Mouse (Mus musculus) embryonic fibroblast, embryonic 13.5 days (primary cell): ENCODE measurements around the gene Rnf215.

Experiments
- CTCF ChIP-seq: IDR thresholded peaks from 2 replicates; pipeline ENCODE4 v1.5.1; 2011; ENCODE audit warnings: mild to moderate bottlenecking, control low read depth, low read length, moderate library complexity, borderline replicate concordance; ENCODE audit not compliant: insufficient read depth
- POLR2A ChIP-seq: IDR thresholded peaks from 2 replicates; pipeline ENCODE4 v1.6.1; 2011; ENCODE audit warnings: low read depth, mild to moderate bottlenecking, control low read depth, low read length, moderate library complexity

DNA sequence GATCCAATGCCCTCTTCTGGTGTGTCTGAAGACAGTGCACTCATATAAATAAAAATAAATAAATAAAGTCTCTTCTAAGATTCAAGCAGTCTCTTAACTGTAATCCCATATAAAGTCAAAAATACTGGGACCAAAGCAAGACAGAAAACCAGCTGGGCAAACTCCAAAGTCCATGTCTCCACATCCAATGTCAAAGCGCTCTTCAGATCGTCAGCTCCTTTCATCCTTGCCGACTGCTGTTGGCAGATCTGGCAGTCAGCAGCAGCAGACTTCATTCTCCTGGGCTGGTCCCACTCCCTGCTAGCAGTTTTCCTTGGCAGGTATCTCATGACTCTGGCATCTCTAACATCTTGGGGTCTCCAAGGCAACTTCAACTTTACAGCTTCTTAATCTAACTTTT lies 23.7 kb downstream of the Rnf215 start:
- TF ChIP-seq CTCF (no peak), POLR2A (no peak)
